Mouse (Mus musculus) layer of hippocampus, adult 18-20 months (tissue): ENCODE results near the gene Chd9. TPM values are rescaled to one million over a fixed set of nuclear protein-coding genes. Genes with fewer than 3 reads are reported as not detected.

ENCODE experiments used
- DNase-seq, 2 experiments: peaks; one replicate each; pipeline ENCODE4 v3.0.0; 2022; ENCODE audit warnings: low spot score in 2 of 2
- microRNA-seq, 2 experiments: library from miRNA; unstranded; fragments of <30 nt; microRNA quantifications; one replicate each; pipeline ENCODE4 v1.2.0; 2021
- total RNA-seq, 2 experiments: library from RNA; stranded (reverse); gene quantifications; 2 replicates each; pipeline ENCODE4 v1.2.3; 2021

The Chd9 gene
- total RNA-seq, 2 experiments from 2014 or later, result 246 to 262 TPM

GRCm38 (mm10) chr8:91070275-91070859, 242.2 kb downstream of the Chd9 start:
- peak; percentile 37 to 82 for DNase-seq

GRCm38 (mm10) chr8:91077077-91077867, 249.1 kb downstream of the Chd9 start:
- no peak for DNase-seq

GRCm38 (mm10) chr8:91079678-91080077, 251.5 kb downstream of the Chd9 start:
- no peak for DNase-seq

- no peak for DNase-seq
Measured at GRCm38 (mm10) chr8:91081911-91082310, 253.8 kb downstream of the Chd9 start.

- no peak for DNase-seq
Measured at GRCm38 (mm10) chr8:91082428-91082827, 254.3 kb downstream of the Chd9 start.

GRCm38 (mm10) chr8:91088452-91088851, 260.3 kb downstream of the Chd9 start:
- no peak for DNase-seq

GRCm38 (mm10) chr8:91089601-91090000, 261.4 kb downstream of the Chd9 start:
- DNase-seq, result no peak

- no peak for DNase-seq
Measured at GRCm38 (mm10) chr8:91094135-91094534, 266.0 kb downstream of the Chd9 start.

- DNase-seq, result no peak
Measured at GRCm38 (mm10) chr8:91098106-91098505, 270.0 kb downstream of the Chd9 start.

Small RNAs within 50 kb of the gene (microRNA-seq; reads per million reads assigned to microRNA genes)
- gene Gm44382, result 0 reads per million in 2 experiments

Other genes with a start within 250 kb of the Chd9 start
- 1 to 10 TPM; 2.1 to 5.1 TPM for gene Gm19935, start 11.0 kb upstream of the Chd9 start, total RNA-seq
- 10 to 100 TPM; 40.1 to 45.2 TPM for gene Rbl2, start 241.7 kb downstream of the Chd9 start, total RNA-seq